8 mouse cellular contexts compared by ENCODE assay signal in the genomic region with DNA sequence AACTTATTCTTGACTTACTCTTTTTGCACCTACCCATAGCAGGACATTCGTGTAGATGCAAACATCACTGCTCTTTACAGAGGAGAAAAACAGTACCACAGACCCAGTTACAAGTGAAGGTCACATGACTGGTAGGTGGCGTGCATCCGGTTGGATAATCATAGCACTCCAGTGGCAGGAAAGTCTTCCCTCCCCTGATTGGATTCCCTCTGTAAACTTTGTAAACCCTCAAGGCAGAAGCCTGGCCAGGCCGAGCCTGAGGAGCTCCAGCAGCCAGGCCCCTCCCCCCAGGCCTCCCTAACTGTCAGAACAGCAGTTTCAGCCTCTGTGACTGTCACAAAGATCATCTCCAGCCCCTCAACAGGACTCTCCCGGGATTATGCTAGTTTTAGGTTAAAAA. TPM values are rescaled to one million over a fixed set of nuclear protein-coding genes. Genes with fewer than 3 reads are reported as not detected.
DNase-seq lines count a peak whose midpoint lies in the region; ATAC-seq lines count a peak whose summit lies in the region.

No protein-coding gene starts in this region.

- no peaks in the 10 kb centered on the region for H3K27me3 ChIP-seq in heart, embryonic 12.5 days (replicated peaks)

- H3K4me1 ChIP-seq in heart, embryonic 12.5 days (replicated peaks), result peaks cover 18% of the 10 kb centered on the region

- H3K27ac ChIP-seq in heart, embryonic 12.5 days (ENCODE audit: poor library complexity, severe bottlenecking), result peak overlapping the region; percentile 72

- peaks cover 11% of the 10 kb centered on the region; the same call in 1 of the 2 replicates for H3K9me3 ChIP-seq in heart, embryonic 12.5 days (replicated peaks)

- DNase-seq in adrenal gland, postnatal 10 days, result peak; percentile 33
- DNase-seq in adrenal gland, adult 18-20 months (ENCODE audit: low spot score in 2 of 2), result no peak
- DNase-seq in kidney, postnatal 36 days, result peak; percentile 37 to 65
- peak; percentile 42 for DNase-seq in ovary, postnatal 36 days (ENCODE audit: low spot score)
- no peak for DNase-seq in B cell, adult 2 months
- DNase-seq in right cerebral cortex, postnatal 4 days, result no peak

- no peak overlapping the region for H3K4me3 ChIP-seq in heart, embryonic 12.5 days

- WGBS in heart, embryonic 12.5 days, result 17% methylated on average over 5 of the region's 5 CpGs

- peak overlapping the region; percentile 32 for H3K4me2 ChIP-seq in heart, embryonic 12.5 days

- H3K9ac ChIP-seq in heart, embryonic 12.5 days, result peak overlapping the region; percentile 27; the same call in 1 of the 2 replicates

- peak; percentile 84 for ATAC-seq in heart, embryonic 12.5 days (ENCODE audit: insufficient number of reproducible peaks, low FRiP score)
- no peak for ATAC-seq in activated CD4-positive, CD25-positive, alpha-beta regulatory T cell, adult 4 months

- H3K36me3 ChIP-seq in heart, embryonic 12.5 days, result peaks cover 4% of the 10 kb centered on the region; the same call in 1 of the 2 replicates

RNA-seq across cellular contexts. Expression of a gene that starts 12.2 kb away (rescaled TPM):
- total RNA-seq in adrenal gland, postnatal 10 days (2021), result 10 to 100 TPM; 96.3 to 98.8 TPM
- 100 to 1,000 TPM; 102 to 113 TPM for total RNA-seq in adrenal gland, adult 18-20 months (2021)
- 77.2 and 79.9 TPM in 2 replicates for polyA plus RNA-seq in heart, embryonic 12.5 days (2016; fragmentation: Nextera tagmentation; extraction: Ambion mirVana)
- polyA plus RNA-seq in activated CD4-positive, CD25-positive, alpha-beta regulatory T cell, adult 4 months (2017; shearing (Covaris generic)), result 1 to 10 TPM; 2.9 to 3.7 TPM

RNA-seq across cellular contexts. Expression of a gene that starts 12.6 kb away (rescaled TPM):
- total RNA-seq in adrenal gland, postnatal 10 days (2021), result 1 to 10 TPM; 1.5 to 2.0 TPM
- 1 to 10 TPM; 2.3 to 3.5 TPM for total RNA-seq in adrenal gland, adult 18-20 months (2021)
- 2.9 and 3.3 TPM in 2 replicates for polyA plus RNA-seq in heart, embryonic 12.5 days (2016; fragmentation: Nextera tagmentation; extraction: Ambion mirVana)
- polyA plus RNA-seq in activated CD4-positive, CD25-positive, alpha-beta regulatory T cell, adult 4 months (2017; shearing (Covaris generic)), result 1 to 10 TPM; 3.1 to 6.4 TPM

Comparison
In these comparisons a context has a peak if more than half of its experiments do, and no peak if none do; other contexts are left out.
1. DNase-seq: peak in adrenal gland, postnatal 10 days (single experiment), kidney, postnatal 36 days (2 of 2) and ovary, postnatal 36 days (single experiment); none in adrenal gland, adult 18-20 months (0 of 2), B cell, adult 2 months (0 of 2) and right cerebral cortex, postnatal 4 days (single experiment).